Comparison of ENCODE assay signal across 14 mouse cellular contexts in genomic region chr7:100323721-100324120, GRCm38 (mm10). TPM values are rescaled to one million over a fixed set of nuclear protein-coding genes. Genes with fewer than 3 reads are reported as not detected.
"Had no signal": no experiment of that assay in that cellular context is flagged by ENCODE, and none has a peak within 500 bp of the region (broad histone marks: within the 10 kb centered on the region; RNA-seq: fewer than 3 reads in every experiment).

No protein-coding gene starts in this region.

- H3K27me3 ChIP-seq: kidney, embryonic 15.5 days; limb, embryonic 15.5 days; midbrain, embryonic 15.5 days; neural tube, embryonic 12.5 days had no signal

- H3K4me3 ChIP-seq: kidney, embryonic 15.5 days; limb, embryonic 15.5 days; liver, embryonic 12.5 days; megakaryocyte, embryonic 14.5 days; midbrain, embryonic 15.5 days; neural tube, embryonic 12.5 days had no signal

- ATAC-seq: liver, embryonic 12.5 days; midbrain, embryonic 15.5 days had no signal

- H3K4me1 ChIP-seq: kidney, embryonic 15.5 days; liver, embryonic 12.5 days; megakaryocyte, embryonic 14.5 days; midbrain, embryonic 15.5 days; neural tube, embryonic 12.5 days had no signal

- DNase-seq: kidney, adult 18-20 months; spleen, adult 18-20 months; thymus, adult 18-20 months; thymus, postnatal 14 days had no signal

- H3K4me2 ChIP-seq: kidney, embryonic 15.5 days; limb, embryonic 15.5 days; liver, embryonic 12.5 days; midbrain, embryonic 11.5 days; midbrain, embryonic 15.5 days; neural tube, embryonic 12.5 days had no signal

- H3K9me3 ChIP-seq: kidney, embryonic 15.5 days; limb, embryonic 15.5 days; liver, embryonic 12.5 days; midbrain, embryonic 15.5 days; neural tube, embryonic 12.5 days had no signal

- H3K27ac ChIP-seq: kidney, embryonic 15.5 days; limb, embryonic 15.5 days; liver, embryonic 12.5 days; macrophage; midbrain, embryonic 15.5 days; neural tube, embryonic 12.5 days had no signal

- H3K9ac ChIP-seq: kidney, embryonic 15.5 days; limb, embryonic 15.5 days; liver, embryonic 12.5 days; midbrain, embryonic 15.5 days; neural tube, embryonic 12.5 days had no signal

RNA-seq across cellular contexts. Expression of gene P4ha3, which starts 38.4 kb away (rescaled TPM):
- total RNA-seq: monocyte, adult 5-6 weeks; neutrophil, adult 5-6 weeks had no signal
